Mouse (Mus musculus) thymus, adult 2 months (tissue): Measurements from ENCODE around the gene Exosc6.

Experiments used
- CTCF ChIP-seq: fragments of 200-500 bp; IDR thresholded peaks from 2 replicates; pipeline ENCODE4 v1.5.1; 2012; ENCODE audit warnings: mild to moderate bottlenecking, control low read depth, low read length, moderate library complexity, borderline replicate concordance; ENCODE audit not compliant: control insufficient read depth, poor library complexity, insufficient read depth; ENCODE audit errors: extremely low read depth
- POLR2A ChIP-seq: fragments of 200-500 bp; IDR thresholded peaks from 2 replicates; pipeline ENCODE4 v1.6.1; 2012; ENCODE audit warnings: mild to moderate bottlenecking, low read length, control low read depth, moderate library complexity; ENCODE audit not compliant: control insufficient read depth, poor library complexity, insufficient read depth; ENCODE audit errors: extremely low read depth

DNA sequence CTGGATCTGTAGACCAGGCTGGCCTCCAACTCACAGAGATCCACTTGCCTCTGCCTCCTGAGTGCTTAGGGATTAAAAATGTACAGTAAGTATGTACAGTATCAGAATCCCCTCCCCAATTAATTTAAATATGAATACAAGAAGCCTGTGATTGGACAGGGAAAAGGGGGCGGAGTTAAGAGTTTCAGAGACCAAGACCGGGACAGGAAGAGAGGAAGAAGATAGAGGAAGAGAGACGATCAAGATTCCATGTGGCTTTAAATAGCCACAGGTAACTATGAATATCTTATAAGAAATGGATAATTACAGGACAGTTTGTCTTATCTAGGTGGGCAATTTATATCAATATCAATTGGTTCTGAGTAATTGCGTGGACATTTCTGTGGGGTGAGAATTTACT lies 26.6 kb upstream of the Exosc6 start:
- TF ChIP-seq POLR2A (no peak), CTCF (no peak)
